Mouse (Mus musculus) C2C12 (cell line): ENCODE measurements around the gene Fam161b. TPM values are rescaled to one million over a fixed set of nuclear protein-coding genes. Genes with fewer than 3 reads are reported as not detected.

Experiments used
- H3K27me3 ChIP-seq: one replicate; pipeline ENCODE4 v1.6.1; 2011; ENCODE audit not compliant: control insufficient read depth, insufficient read depth, insufficient read length
- H3K36me3 ChIP-seq: one replicate; pipeline ENCODE4 v1.6.1; 2011; ENCODE audit not compliant: control insufficient read depth, insufficient read depth
- H3K4me3 ChIP-seq: one replicate; pipeline ENCODE4 v1.5.1; 2011; ENCODE audit warnings: mild to moderate bottlenecking, control low read depth; ENCODE audit not compliant: poor library complexity, insufficient read depth, severe bottlenecking
- H3K79me2 ChIP-seq: one replicate; pipeline ENCODE4 v1.6.1; 2011; ENCODE audit not compliant: control insufficient read depth, insufficient read depth
- H3K79me3 ChIP-seq: one replicate; pipeline ENCODE4 v1.6.1; 2011; ENCODE audit warnings: low read depth, control low read depth
- H3ac ChIP-seq: one replicate; pipeline ENCODE3; 2011; ENCODE audit warnings: low read depth; ENCODE audit not compliant: control insufficient read depth, insufficient read length
- CEBPB ChIP-seq: IDR thresholded peaks from one replicate; pipeline ENCODE4 v1.6.1; 2011; ENCODE audit warnings: low read depth, mild to moderate bottlenecking, control low read depth, moderate library complexity
- CTCF ChIP-seq: IDR thresholded peaks from one replicate; pipeline ENCODE4 v1.5.1; 2011; ENCODE audit not compliant: control insufficient read depth, insufficient read depth, insufficient read length
- FOSL1 ChIP-seq: IDR thresholded peaks from one replicate; pipeline ENCODE4 v1.8.0; 2011; ENCODE audit warnings: mild to moderate bottlenecking, low read length; ENCODE audit not compliant: poor library complexity, insufficient read depth, severe bottlenecking
- MAX ChIP-seq: IDR thresholded peaks from one replicate; pipeline ENCODE4 v1.6.1; 2011; ENCODE audit warnings: mild to moderate bottlenecking, control low read depth
- MYOD1 ChIP-seq: IDR thresholded peaks from one replicate; pipeline ENCODE4 v1.6.1; 2011; ENCODE audit warnings: low read depth; ENCODE audit not compliant: control insufficient read depth, insufficient read length
- MYOG ChIP-seq: IDR thresholded peaks from one replicate; pipeline ENCODE4 v1.6.1; 2011; ENCODE audit not compliant: control insufficient read depth, insufficient read length; ENCODE audit errors: extremely low read depth
- USF1 ChIP-seq: IDR thresholded peaks from one replicate; pipeline ENCODE4 v1.6.1; 2011; ENCODE audit warnings: low read depth, mild to moderate bottlenecking, control low read depth, moderate library complexity
- polyA plus RNA-seq: library from polyadenylated mRNA; unstranded; fragments of >200 nt; fragmentation: generic; extraction: Trizol; gene quantifications from one replicate; pipeline ENCODE4 v1.2.1, GENCODE M21; 2012; ENCODE audit warnings: missing spikeins

The Fam161b gene
- polyA plus RNA-seq, 1 experiment, result 0.50 TPM

DNA sequence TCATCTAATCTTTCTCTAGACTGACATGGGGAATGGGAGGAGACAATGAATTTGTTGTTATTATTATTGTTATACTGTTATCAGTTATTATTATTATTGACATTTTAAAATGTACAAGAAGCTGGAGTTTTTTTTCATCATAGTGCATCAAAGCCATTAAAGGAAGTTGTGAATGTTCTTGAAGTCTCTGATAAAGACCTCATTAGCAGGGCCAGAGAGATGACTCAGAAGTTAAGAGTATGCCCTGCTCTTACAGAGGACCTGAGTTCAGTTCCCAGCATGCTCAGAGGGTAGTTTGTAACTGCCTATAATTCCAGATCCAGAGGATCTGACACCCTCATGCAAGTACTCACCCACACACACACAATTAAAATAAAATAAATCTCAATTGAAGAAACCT lies 36.1 kb upstream of the Fam161b start:
- Histone ChIP-seq H3K79me3 (no peaks in the 10 kb centered on the region), H3K27me3 (no peaks in the 10 kb centered on the region)

DNA sequence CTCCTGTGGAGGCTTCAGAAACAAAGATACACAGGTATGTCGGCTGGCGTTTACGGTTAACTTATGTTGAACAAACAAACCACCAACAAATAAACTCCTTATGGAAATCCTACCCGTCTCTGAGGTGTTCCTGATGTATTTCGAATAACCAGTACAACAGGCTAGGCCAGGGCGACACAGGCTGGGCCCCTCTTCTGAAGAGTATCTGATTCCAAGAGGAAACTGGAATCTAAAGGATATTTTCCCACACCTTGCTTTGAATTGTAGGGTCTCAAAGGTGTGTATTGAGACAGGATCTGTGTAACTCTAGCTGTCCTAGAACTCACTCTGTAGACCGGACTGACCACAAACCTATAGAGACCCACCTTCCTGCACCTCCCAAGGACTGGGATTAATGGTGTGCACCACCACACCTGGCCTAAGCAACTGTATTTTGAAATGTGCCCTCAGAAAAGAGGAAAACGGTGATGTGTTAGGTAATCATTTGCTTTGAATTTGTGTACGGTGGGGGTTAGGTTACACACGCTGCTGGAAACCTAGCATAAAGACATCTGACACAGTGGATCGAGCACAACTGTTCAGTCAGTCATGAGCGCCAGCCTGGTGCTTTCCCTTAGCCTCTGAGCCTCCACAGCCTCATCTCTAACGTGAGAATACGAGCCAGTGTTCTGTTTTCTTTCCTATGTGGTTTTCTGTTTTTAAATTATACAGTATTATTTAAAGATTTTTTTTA lies 35.5 kb upstream of the Fam161b start:
- H3K4me3 ChIP-seq, result no peak overlapping the region
- H3K79me2 ChIP-seq, result no peaks in the 10 kb centered on the region
- H3K27me3 ChIP-seq, result no peaks in the 10 kb centered on the region
- TF ChIP-seq MYOG (no peak), CTCF (no peak), CEBPB (no peak), MAX (no peak), FOSL1 (no peak), USF1 (no peak)
- no peak overlapping the region for H3ac ChIP-seq
- H3K36me3 ChIP-seq, result no peaks in the 10 kb centered on the region
- H3K79me3 ChIP-seq, result no peaks in the 10 kb centered on the region

More for the DNA sequence above, 36.1 kb upstream of the Fam161b start:
- TF ChIP-seq CTCF (no peak), FOSL1 (no peak), USF1 (no peak), MYOD1 (no peak), MAX (no peak), MYOG (no peak), CEBPB (no peak)
- Histone ChIP-seq H3ac (no peak overlapping the region), H3K4me3 (no peak overlapping the region), H3K79me2 (no peaks in the 10 kb centered on the region), H3K36me3 (no peaks in the 10 kb centered on the region)

DNA sequence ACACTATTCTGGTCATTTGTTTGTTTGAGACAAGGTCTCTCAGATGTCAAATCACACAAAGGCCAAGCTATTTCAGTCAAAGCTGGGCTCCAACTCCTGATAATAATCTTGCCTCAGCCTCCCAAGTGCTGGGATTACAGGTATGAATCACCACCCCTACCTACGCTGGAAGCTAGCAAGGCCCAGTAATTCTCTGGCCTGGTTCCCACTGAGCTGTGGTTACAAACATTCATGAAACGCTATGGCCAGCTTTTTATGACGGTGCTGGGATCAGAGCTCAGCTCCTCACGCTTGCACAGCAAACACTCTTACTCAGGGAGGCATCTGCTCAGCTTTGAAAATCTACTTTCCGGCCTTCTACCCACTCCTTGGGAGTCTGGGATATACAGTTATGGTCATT lies 32.2 kb upstream of the Fam161b start:
- Histone ChIP-seq H3K27me3 (no peaks in the 10 kb centered on the region), H3K79me2 (no peaks in the 10 kb centered on the region), H3K36me3 (no peaks in the 10 kb centered on the region), H3K4me3 (no peak overlapping the region), H3ac (no peak overlapping the region), H3K79me3 (no peaks in the 10 kb centered on the region)
- TF ChIP-seq MYOG (no peak), USF1 (no peak), CTCF (no peak), MYOD1 (no peak), CEBPB (no peak), MAX (no peak), FOSL1 (no peak)

DNA sequence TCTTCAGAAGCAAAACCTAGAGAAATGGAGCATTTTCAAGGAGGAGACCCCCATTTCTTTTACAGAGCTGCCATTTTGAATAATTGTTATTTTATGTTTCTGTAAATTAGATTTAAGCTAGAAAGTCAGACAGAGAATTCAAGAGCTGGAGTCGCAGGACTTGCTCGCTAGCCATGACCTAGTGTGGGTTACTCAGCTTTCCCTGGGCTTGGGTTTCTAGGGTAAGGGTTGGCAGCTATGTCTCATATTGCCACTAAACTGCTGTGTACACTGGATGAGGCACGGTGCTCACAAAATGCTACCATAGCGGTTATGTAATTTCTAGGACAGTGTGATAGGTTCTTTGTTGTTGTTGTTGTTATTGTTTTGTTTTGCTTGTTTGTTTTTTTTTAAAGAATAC lies 31.0 kb upstream of the Fam161b start:
- H3K79me2 ChIP-seq, result no peaks in the 10 kb centered on the region
- H3K27me3 ChIP-seq, result no peaks in the 10 kb centered on the region
- no peak for TF ChIP-seq FOSL1
- no peak for TF ChIP-seq MYOG
- H3ac ChIP-seq, result no peak overlapping the region
- H3K79me3 ChIP-seq, result no peaks in the 10 kb centered on the region
- H3K36me3 ChIP-seq, result no peaks in the 10 kb centered on the region
- no peak overlapping the region for H3K4me3 ChIP-seq

DNA sequence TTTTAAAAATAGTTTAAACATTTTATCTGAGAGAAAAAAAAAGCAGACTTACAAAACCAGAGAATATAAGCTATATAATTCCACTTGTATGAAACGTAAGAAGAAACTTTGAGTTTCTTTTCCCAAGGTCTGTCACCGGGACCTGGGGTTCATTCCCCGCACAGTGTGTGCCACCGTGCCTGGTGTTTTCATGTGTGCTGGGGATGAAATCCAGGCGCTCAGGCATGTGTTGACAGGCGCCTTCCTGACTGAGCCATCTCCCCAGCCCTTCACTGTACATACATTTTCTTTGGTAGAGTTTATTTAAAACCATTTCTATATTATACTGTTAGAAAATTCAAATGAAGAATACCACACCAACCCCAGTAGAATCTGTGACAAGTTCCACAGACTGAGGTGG lies 28.7 kb upstream of the Fam161b start:
- no peak for TF ChIP-seq MYOG
- TF ChIP-seq CTCF, result no peak
- no peak for TF ChIP-seq FOSL1
- no peak for TF ChIP-seq MAX
- TF ChIP-seq MYOD1, result no peak
- TF ChIP-seq CEBPB, result no peak
- no peaks in the 10 kb centered on the region for H3K27me3 ChIP-seq
- H3K4me3 ChIP-seq, result no peak overlapping the region
- H3K36me3 ChIP-seq, result no peaks in the 10 kb centered on the region
- no peak overlapping the region for H3ac ChIP-seq
- H3K79me2 ChIP-seq, result no peaks in the 10 kb centered on the region
- no peaks in the 10 kb centered on the region for H3K79me3 ChIP-seq

DNA sequence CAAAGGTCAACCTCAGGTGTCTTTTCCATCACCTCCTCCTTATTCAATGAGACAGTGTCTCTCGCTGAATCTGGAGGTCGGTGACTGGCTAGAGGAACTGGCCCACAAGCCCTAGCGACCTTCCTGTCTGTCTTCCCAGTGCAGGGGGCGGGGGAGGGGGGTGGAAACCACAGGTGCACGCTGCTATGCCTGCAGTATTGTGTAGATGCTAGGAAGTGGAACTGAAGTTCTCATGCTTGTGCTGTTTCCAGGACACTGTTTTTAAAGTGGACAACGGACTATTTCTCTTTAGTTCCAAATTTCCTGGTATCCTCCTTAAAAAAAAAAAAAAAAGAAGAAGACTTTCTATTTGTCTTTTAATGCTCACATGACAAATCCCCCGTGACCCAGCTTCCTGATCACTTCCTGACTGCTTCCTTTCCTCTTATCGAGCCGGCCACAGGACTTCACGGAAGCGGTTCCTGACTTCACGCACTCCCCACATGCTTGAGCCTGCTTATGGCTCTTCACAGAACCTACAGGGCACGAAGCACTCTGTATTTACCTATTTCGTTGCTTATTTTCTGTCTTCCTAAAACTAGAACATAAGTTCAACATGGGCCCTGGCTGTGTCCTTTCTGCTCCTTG lies 27.3 kb upstream of the Fam161b start:
- no peaks in the 10 kb centered on the region for H3K79me3 ChIP-seq
- H3K36me3 ChIP-seq, result no peaks in the 10 kb centered on the region
- H3K27me3 ChIP-seq, result no peaks in the 10 kb centered on the region
- no peak overlapping the region for H3ac ChIP-seq
- H3K4me3 ChIP-seq, result no peak overlapping the region
- no peaks in the 10 kb centered on the region for H3K79me2 ChIP-seq
- TF ChIP-seq CTCF (no peak), USF1 (no peak), CEBPB (no peak), MYOG (no peak), FOSL1 (no peak), MYOD1 (no peak)
